Mouse (Mus musculus): ENCODE measurements at regions not wholly inside any gene's neighbourhood (a gene's known extent, or its start where the extent isn't known, plus 50 kb on each side); places are given as distances from the start of the nearest gene placed in this dataset.

DNA sequence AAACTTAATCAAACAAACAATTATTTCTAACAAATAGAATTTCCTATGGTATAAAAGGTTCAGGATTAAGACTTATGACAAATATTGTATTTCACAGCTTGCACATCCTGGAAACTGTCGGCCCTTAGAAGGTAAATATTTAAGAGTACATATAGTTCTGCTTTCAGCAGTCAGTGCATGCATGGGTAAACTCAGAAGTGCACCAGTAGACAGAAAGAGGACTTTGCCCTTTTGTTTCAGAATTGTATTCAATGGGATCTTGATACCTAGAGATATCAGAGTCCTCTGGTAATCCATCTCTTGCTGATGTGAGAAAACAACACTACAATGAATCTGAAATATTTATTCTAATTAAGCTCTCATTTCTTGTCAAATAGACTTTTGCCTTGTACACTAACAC, 54.0 kb upstream of the Pdk4 start:
- H3K36me3 ChIP-seq = no peaks in the 10 kb centered on the region
- no peaks in the 10 kb centered on the region for H3K4me1 ChIP-seq
- no peaks in the 10 kb centered on the region for H3K27me3 ChIP-seq (ENCODE audit: low read depth, poor library complexity, severe bottlenecking)
- no peaks in the 10 kb centered on the region for H3K9me3 ChIP-seq (replicated peaks)
- 93% methylated on average over 1 of the region's 1 CpGs for WGBS
- DNase-seq (ENCODE audit: low spot score) = no peak
- H3K27ac ChIP-seq = no peak overlapping the region
- no peak overlapping the region for H3K4me3 ChIP-seq
